Mouse (Mus musculus) liver, adult 2 months (tissue): ENCODE data around the gene Nt5c2. TPM values are rescaled to one million over a fixed set of nuclear protein-coding genes. Genes with fewer than 3 reads are reported as not detected.

Experiments used
- DNase-seq: peaks from one replicate; pipeline ENCODE4 v3.0.0-alpha.2; 2011; ENCODE audit warnings: low read depth, low spot score; ENCODE audit errors: extremely low read depth
- H3K27ac ChIP-seq: fragments of 200-500 bp; replicated peaks from 2 replicates; pipeline ENCODE4 v1.5.1; 2012; ENCODE audit warnings: low read depth, mild to moderate bottlenecking, control low read depth, inconsistent platforms, low read length; ENCODE audit not compliant: insufficient read depth
- H3K27me3 ChIP-seq: fragments of 200-500 bp; 2 replicates; pipeline ENCODE4 v1.6.1; 2012; ENCODE audit warnings: mild to moderate bottlenecking, moderate library complexity, low read length, inconsistent platforms; ENCODE audit not compliant: control insufficient read depth, insufficient read depth
- H3K36me3 ChIP-seq: fragments of 200-500 bp; 2 replicates; pipeline ENCODE4 v1.6.1; 2012; ENCODE audit warnings: low read length, inconsistent platforms; ENCODE audit not compliant: control insufficient read depth, insufficient read depth
- H3K4me1 ChIP-seq: fragments of 200-500 bp; 2 replicates; pipeline ENCODE4 v1.6.1; 2011; ENCODE audit warnings: low read length; ENCODE audit not compliant: control insufficient read depth, insufficient read depth
- H3K4me3 ChIP-seq: fragments of 200-500 bp; 2 replicates; pipeline ENCODE4 v1.5.1; 2011; ENCODE audit warnings: low read depth, mild to moderate bottlenecking, control low read depth, low read length, moderate library complexity; ENCODE audit not compliant: insufficient read depth
- H3K79me2 ChIP-seq: fragments of 200-500 bp; 2 replicates; pipeline ENCODE4 v1.6.1; 2012; ENCODE audit warnings: inconsistent platforms, mild to moderate bottlenecking, low read length, moderate library complexity; ENCODE audit not compliant: control insufficient read depth, insufficient read depth
- H3K9ac ChIP-seq: fragments of 200-500 bp; 2 replicates; pipeline ENCODE4 v1.6.1; 2012; ENCODE audit warnings: low read depth, mild to moderate bottlenecking, control low read depth, inconsistent platforms, low read length
- CTCF ChIP-seq: fragments of 200-500 bp; IDR thresholded peaks from 2 replicates; pipeline ENCODE4 v1.5.1; 2011; ENCODE audit warnings: low read depth, low read length, control low read depth
- POLR2A ChIP-seq: fragments of 200-500 bp; IDR thresholded peaks from 2 replicates; pipeline ENCODE4 v1.6.1; 2011; ENCODE audit warnings: low read length, control low read depth; ENCODE audit not compliant: insufficient read depth; ENCODE audit errors: extremely low read depth
- WGBS: fragments of 180-500 bp; shearing (Covaris S2); methylation state at CpG from one replicate; pipeline ENCODE4 v1.1.7; 2018; 5-methylcytosine and 5-hydroxymethylcytosine counted together
- polyA plus RNA-seq: library from polyadenylated mRNA; depleted of rRNA; stranded (reverse); fragments of >200 nt; gene quantifications from 2 replicates; pipeline ENCODE4 v1.2.3, GENCODE M21; 2012
- total RNA-seq: library from RNA; depleted of rRNA; stranded (reverse); fragments of >200 nt; gene quantifications from 2 replicates; pipeline ENCODE4 v1.2.3, GENCODE M21; 2014

The Nt5c2 gene
- total and polyA plus RNA-seq, 2 experiments = 7.5 to 12.6 TPM

GRCm38 (mm10) chr19:46908977-46909376, 106.0 kb downstream of the Nt5c2 start:
- peak overlapping the region; percentile 81 for H3K27ac ChIP-seq
- WGBS = 56% methylated on average over 4 of the region's 4 CpGs
- TF ChIP-seq CTCF (no peak), POLR2A (no peak)
- H3K27me3 ChIP-seq = no peaks in the 10 kb centered on the region
- no peak overlapping the region for H3K4me3 ChIP-seq
- peak; percentile 79 for DNase-seq
- H3K36me3 ChIP-seq = 0 out of 2 replicates have a peak, but pooled peaks cover 2% of the 10 kb centered on the region
- H3K9ac ChIP-seq = no peak overlapping the region
- peaks cover 12% of the 10 kb centered on the region; the same call in 1 of the 2 replicates for H3K79me2 ChIP-seq
- peaks cover 22% of the 10 kb centered on the region for H3K4me1 ChIP-seq

- Histone ChIP-seq H3K9ac (no peak overlapping the region), H3K4me3 (no peak overlapping the region), H3K79me2 (peaks cover 12% of the 10 kb centered on the region; the same call in 1 of the 2 replicates), H3K4me1 (peaks cover 16% of the 10 kb centered on the region), H3K27me3 (no peaks in the 10 kb centered on the region), H3K27ac (no peak overlapping the region), H3K36me3 (0 out of 2 replicates have a peak, but pooled peaks cover 2% of the 10 kb centered on the region)
- TF ChIP-seq CTCF (no peak), POLR2A (no peak)
- no peak for DNase-seq
- 90% methylated on average over 5 of the region's 5 CpGs for WGBS
These were observed 106.7 kb downstream of the Nt5c2 start for GRCm38 (mm10) chr19:46908207-46908606.

DNA sequence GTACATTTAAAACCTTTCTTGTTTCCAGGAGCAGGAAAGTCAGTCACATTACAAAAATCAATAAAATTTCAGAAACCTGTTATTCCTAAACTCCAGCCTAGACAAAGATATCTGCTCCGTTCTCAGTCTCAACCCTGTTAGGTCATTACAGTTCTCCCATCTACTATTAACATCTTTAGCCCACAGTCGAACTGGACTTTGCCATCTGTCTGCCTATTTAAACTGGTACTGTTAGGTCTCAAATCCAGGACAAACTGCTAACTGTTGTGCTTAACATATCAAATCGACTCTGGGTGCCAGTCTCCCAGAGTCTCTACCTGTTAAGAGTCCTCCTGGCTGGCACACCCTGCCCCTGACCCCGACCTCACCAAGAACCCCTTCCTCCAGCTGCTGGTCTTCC, 109.0 kb downstream of the Nt5c2 start:
- TF ChIP-seq CTCF (no peak), POLR2A (no peak)
- Histone ChIP-seq H3K9ac (no peak overlapping the region), H3K4me3 (no peak overlapping the region), H3K27me3 (no peaks in the 10 kb centered on the region), H3K36me3 (0 out of 2 replicates have a peak, but pooled peaks cover 3% of the 10 kb centered on the region), H3K27ac (peak overlapping the region; percentile 45), H3K79me2 (peaks cover 12% of the 10 kb centered on the region; the same call in 1 of the 2 replicates), H3K4me1 (peaks cover 17% of the 10 kb centered on the region)
- peak; percentile 80 for DNase-seq
- WGBS = 30% methylated on average over 4 of the region's 4 CpGs

DNA sequence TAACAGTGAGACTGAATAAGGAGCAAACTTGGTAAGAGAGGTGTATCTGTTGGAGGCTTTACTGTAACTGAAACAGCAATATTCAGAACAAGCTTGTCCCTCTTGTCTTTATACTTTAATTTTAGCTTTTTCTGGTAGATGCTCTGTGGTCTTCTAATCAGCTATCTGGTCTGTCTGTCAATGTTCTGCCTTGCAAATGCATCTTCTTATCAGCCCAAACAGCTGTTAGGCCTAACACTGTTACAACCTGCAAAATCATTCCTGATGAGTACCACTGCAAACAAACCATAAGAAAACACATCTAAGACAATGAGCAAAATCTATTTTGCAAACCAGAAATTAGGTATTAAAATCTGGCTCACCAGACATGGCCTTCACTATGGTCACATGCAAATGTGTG, 109.6 kb downstream of the Nt5c2 start:
- no peak for DNase-seq
- H3K4me1 ChIP-seq = peaks cover 15% of the 10 kb centered on the region
- no peaks in the 10 kb centered on the region for H3K27me3 ChIP-seq
- H3K79me2 ChIP-seq = peaks cover 12% of the 10 kb centered on the region; the same call in 1 of the 2 replicates
- no peak overlapping the region for H3K27ac ChIP-seq
- H3K4me3 ChIP-seq = no peak overlapping the region
- H3K9ac ChIP-seq = no peak overlapping the region
- TF ChIP-seq POLR2A = no peak
- TF ChIP-seq CTCF = no peak
- 0 out of 2 replicates have a peak, but pooled peaks cover 3% of the 10 kb centered on the region for H3K36me3 ChIP-seq

- Histone ChIP-seq H3K4me3 (no peak overlapping the region), H3K4me1 (peaks cover 15% of the 10 kb centered on the region), H3K9ac (no peak overlapping the region), H3K27ac (no peak overlapping the region), H3K79me2 (peaks cover 12% of the 10 kb centered on the region; the same call in 1 of the 2 replicates), H3K36me3 (0 out of 2 replicates have a peak, but pooled peaks cover 3% of the 10 kb centered on the region), H3K27me3 (no peaks in the 10 kb centered on the region)
- WGBS = 100% methylated on average over 1 of the region's 1 CpGs
- no peak for DNase-seq
- TF ChIP-seq POLR2A (no peak), CTCF (no peak)
These were observed 110.0 kb downstream of the Nt5c2 start for GRCm38 (mm10) chr19:46904907-46905306.

GRCm38 (mm10) chr19:46903379-46903778, 111.6 kb downstream of the Nt5c2 start:
- DNase-seq = no peak
- WGBS = 95% methylated on average over 5 of the region's 5 CpGs
- TF ChIP-seq POLR2A (no peak), CTCF (no peak)
- peaks cover 12% of the 10 kb centered on the region for H3K4me1 ChIP-seq
- no peak overlapping the region for H3K27ac ChIP-seq
- no peaks in the 10 kb centered on the region for H3K27me3 ChIP-seq
- peaks cover 12% of the 10 kb centered on the region; the same call in 1 of the 2 replicates for H3K79me2 ChIP-seq
- H3K9ac ChIP-seq = no peak overlapping the region
- no peak overlapping the region for H3K4me3 ChIP-seq
- peaks cover 5% of the 10 kb centered on the region; the same call in 1 of the 2 replicates for H3K36me3 ChIP-seq
